Mouse (Mus musculus) C2C12 (cell line): ENCODE measurements around the gene Tle1.

Experiments
- CEBPB ChIP-seq: IDR thresholded peaks from one replicate; pipeline ENCODE4 v1.6.1; 2011; ENCODE audit warnings: low read depth, mild to moderate bottlenecking, control low read depth, moderate library complexity
- CTCF ChIP-seq: IDR thresholded peaks from one replicate; pipeline ENCODE4 v1.5.1; 2011; ENCODE audit not compliant: control insufficient read depth, insufficient read depth, insufficient read length
- MAX ChIP-seq: IDR thresholded peaks from one replicate; pipeline ENCODE4 v1.6.1; 2011; ENCODE audit warnings: mild to moderate bottlenecking, control low read depth
- MYOD1 ChIP-seq: IDR thresholded peaks from one replicate; pipeline ENCODE4 v1.6.1; 2011; ENCODE audit warnings: low read depth; ENCODE audit not compliant: control insufficient read depth, insufficient read length
- MYOG ChIP-seq: IDR thresholded peaks from one replicate; pipeline ENCODE4 v1.6.1; 2011; ENCODE audit not compliant: control insufficient read depth, insufficient read length; ENCODE audit errors: extremely low read depth
- USF1 ChIP-seq: IDR thresholded peaks from one replicate; pipeline ENCODE4 v1.6.1; 2011; ENCODE audit warnings: low read depth, mild to moderate bottlenecking, control low read depth, moderate library complexity

DNA sequence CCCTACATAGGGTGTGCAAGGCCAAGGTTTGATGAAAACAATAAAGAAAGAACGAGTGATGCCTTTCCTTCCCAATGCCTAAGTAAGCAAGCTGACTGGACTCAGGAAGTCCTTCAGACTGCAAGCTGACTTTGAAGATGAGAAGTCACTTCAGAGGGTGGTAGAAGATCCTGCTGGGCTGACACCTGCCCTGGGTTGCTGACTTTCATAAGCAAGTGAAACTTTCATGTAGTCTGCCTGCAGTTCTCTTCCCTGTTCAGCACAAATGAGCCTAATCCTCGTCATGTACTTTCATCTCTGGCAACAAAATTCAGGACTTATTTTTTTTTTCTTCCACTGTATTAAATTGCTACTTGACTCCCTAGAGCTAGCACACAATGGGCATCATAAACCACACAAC lies 73.1 kb downstream of the Tle1 start:
- no peak for TF ChIP-seq CTCF
- no peak for TF ChIP-seq MYOD1
- TF ChIP-seq MYOG: no peak
- TF ChIP-seq MAX: no peak
- no peak for TF ChIP-seq USF1
- TF ChIP-seq CEBPB: no peak
